Mouse (Mus musculus) frontal cortex, postnatal 14 days (tissue): ENCODE data around the gene Tmem9b.

ENCODE experiments used
- DNase-seq, 2 experiments: peaks; one replicate each; pipeline ENCODE4 v3.0.0; 2022; ENCODE audit warnings: low spot score in 2 of 2

Tmem9b gene

GRCm38 (mm10) chr7:109686585-109687128 lies 66.0 kb downstream of the Tmem9b start:
- no peak for DNase-seq
